Mouse (Mus musculus) hindbrain, embryonic 11.5 days (tissue): ENCODE results near the gene Zfp771. TPM values are rescaled to one million over a fixed set of nuclear protein-coding genes. Genes with fewer than 3 reads are reported as not detected.

Experiments
- ATAC-seq: fragments of 200-750 bp; cut with Nextera tagmentation; 2 replicates; pipeline ENCODE4 v1.8.0; 2017; ENCODE audit warnings: mild to moderate bottlenecking, moderate TSS enrichment, moderate library complexity; ENCODE audit not compliant: low FRiP score
- DNase-seq: peaks from one replicate; pipeline ENCODE4 v3.0.0-alpha.2; 2015; ENCODE audit warnings: low spot score
- H3K27ac ChIP-seq: fragments of 300-500 bp; sonication (generic); 2 replicates; pipeline ENCODE4 v1.5.1; 2014; ENCODE audit warnings: mild to moderate bottlenecking, low read depth, low read length
- H3K27me3 ChIP-seq: fragments of 300-500 bp; sonication (generic); 2 replicates; pipeline ENCODE4 v1.6.1; 2014; ENCODE audit warnings: mild to moderate bottlenecking, low read length, moderate library complexity, mixed read lengths; ENCODE audit not compliant: control insufficient read depth, insufficient read depth
- H3K36me3 ChIP-seq: fragments of 300-500 bp; sonication (generic); 2 replicates; pipeline ENCODE4 v1.6.1; 2014; ENCODE audit warnings: mild to moderate bottlenecking, low read length, moderate library complexity, mixed read lengths; ENCODE audit not compliant: control insufficient read depth, insufficient read depth
- H3K4me1 ChIP-seq: fragments of 300-500 bp; sonication (generic); replicated peaks from 2 replicates; pipeline ENCODE4 v1.6.1; 2014; ENCODE audit warnings: low read length, mixed read lengths; ENCODE audit not compliant: control insufficient read depth, insufficient read depth
- H3K4me2 ChIP-seq: fragments of 300-500 bp; sonication (generic); replicated peaks from 2 replicates; pipeline ENCODE4 v1.6.1; 2014; ENCODE audit warnings: mild to moderate bottlenecking, low read depth, low read length
- H3K4me3 ChIP-seq: fragments of 300-500 bp; sonication (generic); 2 replicates; pipeline ENCODE4 v1.5.1; 2014; ENCODE audit warnings: low read depth, low read length
- H3K9ac ChIP-seq: fragments of 300-500 bp; sonication (generic); 2 replicates; pipeline ENCODE4 v1.6.1; 2014; ENCODE audit warnings: low read depth, low read length
- H3K9me3 ChIP-seq: fragments of 300-500 bp; sonication (generic); 2 replicates; pipeline ENCODE4 v1.6.1; 2016; ENCODE audit warnings: low read length; ENCODE audit not compliant: control insufficient read depth
- WGBS: fragments of 180-500 bp; shearing (Covaris S2); extraction: QIAGEN DNeasy Blood & Tissue Kit; methylation state at CpG from one replicate; pipeline ENCODE4 v1.1.7; 2014; 5-methylcytosine and 5-hydroxymethylcytosine counted together
- polyA plus RNA-seq: library from polyadenylated mRNA; unstranded; fragments of >200 nt; fragmentation: Nextera tagmentation; extraction: Ambion mirVana; gene quantifications from 2 replicates; pipeline ENCODE4 v1.2.1, GENCODE M21; 2014

Gene Zfp771
- polyA plus RNA-seq, 1 experiment from 2014 or later: 53.2 TPM

GRCm38 (mm10) chr7:127214981-127215871, 28.8 kb upstream of the Zfp771 start:
- DNase-seq: peak; percentile 79
- H3K27me3 ChIP-seq: peaks cover 10% of the 10 kb centered on the region; the same call in 1 of the 2 replicates
- no peaks in the 10 kb centered on the region for H3K4me1 ChIP-seq
- H3K4me2 ChIP-seq: peak overlapping the region; percentile 25; the same call in 1 of the 2 replicates
- H3K27ac ChIP-seq: no peak overlapping the region
- no peak overlapping the region for H3K9ac ChIP-seq
- no peaks in the 10 kb centered on the region for H3K9me3 ChIP-seq
- H3K4me3 ChIP-seq: 0 out of 2 replicates have a peak overlapping the region, but pooled peaks have one; percentile 13
- no peak for ATAC-seq
- WGBS: 22% methylated on average over 33 of the region's 33 CpGs
- H3K36me3 ChIP-seq: no peaks in the 10 kb centered on the region

- DNase-seq (no peak), ATAC-seq (no peak)
- Histone ChIP-seq H3K9me3 (no peaks in the 10 kb centered on the region), H3K27me3 (peaks cover 10% of the 10 kb centered on the region; the same call in 1 of the 2 replicates), H3K4me2 (no peak overlapping the region), H3K4me1 (no peaks in the 10 kb centered on the region), H3K36me3 (no peaks in the 10 kb centered on the region), H3K27ac (no peak overlapping the region), H3K4me3 (no peak overlapping the region), H3K9ac (no peak overlapping the region)
- 90% methylated on average over 5 of the region's 5 CpGs for WGBS
Observed at GRCm38 (mm10) chr7:127216307-127216706, 27.8 kb upstream of the Zfp771 start.

- DNase-seq (no peak), ATAC-seq (no peak)
- WGBS: 86% methylated on average over 6 of the region's 6 CpGs
Observed at GRCm38 (mm10) chr7:127217475-127217874, 26.6 kb upstream of the Zfp771 start.

DNA sequence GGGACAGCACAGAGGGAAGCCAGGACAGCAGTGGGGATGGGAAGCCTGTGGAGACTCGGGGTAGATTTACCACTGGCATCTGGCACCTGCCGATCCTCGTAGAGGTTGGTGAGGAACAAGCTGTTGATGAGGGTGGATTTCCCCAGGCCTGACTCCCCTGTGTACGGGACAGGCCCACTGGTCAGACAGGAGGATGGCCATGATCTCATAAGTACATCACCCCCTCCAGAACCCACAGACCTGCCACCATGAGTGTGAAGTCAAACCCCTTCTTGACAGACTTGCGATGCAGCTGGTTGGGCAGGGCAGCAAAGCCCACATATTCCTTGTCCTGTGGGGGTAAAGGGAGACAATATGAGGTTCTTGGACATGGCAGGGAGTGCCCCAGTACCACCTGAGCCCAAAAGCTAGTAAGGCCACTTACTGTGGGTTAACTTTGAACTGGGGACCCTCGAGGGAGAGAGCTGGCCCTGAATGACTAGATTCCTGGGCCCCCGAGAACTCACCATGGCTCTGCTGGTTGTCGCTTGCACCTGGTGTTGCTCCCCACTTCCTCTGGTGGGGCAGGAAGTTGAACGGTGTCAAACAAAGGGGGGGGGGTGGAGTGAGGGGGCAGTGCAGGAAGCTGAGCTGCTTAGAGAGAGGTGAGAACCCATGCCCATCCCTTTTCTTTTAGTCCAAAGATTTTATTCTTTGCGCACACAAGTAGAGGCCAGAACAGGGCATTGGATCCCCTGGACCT, 26.0 kb upstream of the Zfp771 start:
- peaks cover 10% of the 10 kb centered on the region; the same call in 1 of the 2 replicates for H3K27me3 ChIP-seq
- H3K9me3 ChIP-seq: no peaks in the 10 kb centered on the region
- no peak overlapping the region for H3K4me3 ChIP-seq
- H3K9ac ChIP-seq: no peak overlapping the region
- H3K36me3 ChIP-seq: no peaks in the 10 kb centered on the region
- ATAC-seq (no peak), DNase-seq (no peak)
- H3K27ac ChIP-seq: no peak overlapping the region
- no peak overlapping the region for H3K4me2 ChIP-seq
- WGBS: 87% methylated on average over 10 of the region's 10 CpGs
- H3K4me1 ChIP-seq: no peaks in the 10 kb centered on the region

More at GRCm38 (mm10) chr7:127217475-127217874, 26.6 kb upstream of the Zfp771 start:
- H3K27ac ChIP-seq: no peak overlapping the region
- no peak overlapping the region for H3K9ac ChIP-seq
- H3K27me3 ChIP-seq: peaks cover 10% of the 10 kb centered on the region; the same call in 1 of the 2 replicates
- H3K9me3 ChIP-seq: no peaks in the 10 kb centered on the region
- no peak overlapping the region for H3K4me2 ChIP-seq
- H3K4me3 ChIP-seq: no peak overlapping the region
- H3K36me3 ChIP-seq: no peaks in the 10 kb centered on the region
- no peaks in the 10 kb centered on the region for H3K4me1 ChIP-seq

DNA sequence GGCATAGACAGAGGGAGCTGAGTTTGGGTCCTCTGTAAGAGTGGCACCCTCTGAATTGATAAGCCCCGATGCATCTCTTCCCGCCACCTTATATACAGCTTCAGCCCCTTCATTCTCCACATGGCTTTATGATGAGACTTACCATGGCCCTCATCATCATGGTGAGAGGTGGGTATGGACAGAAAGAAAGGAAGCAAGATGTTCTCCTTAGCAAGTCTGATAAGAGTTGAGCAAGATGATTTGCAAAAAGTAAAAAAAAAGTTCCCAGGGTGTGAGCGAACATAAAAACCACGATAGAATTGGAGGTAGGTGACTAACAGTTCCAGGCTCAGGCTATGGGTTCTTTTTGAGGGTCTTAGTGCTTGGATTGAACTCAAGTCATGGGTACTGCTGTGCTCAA, 25.4 kb upstream of the Zfp771 start:
- Histone ChIP-seq H3K4me1 (no peaks in the 10 kb centered on the region), H3K27ac (no peak overlapping the region), H3K9ac (no peak overlapping the region), H3K4me3 (no peak overlapping the region), H3K4me2 (no peak overlapping the region), H3K36me3 (no peaks in the 10 kb centered on the region), H3K27me3 (peaks cover 10% of the 10 kb centered on the region; the same call in 1 of the 2 replicates), H3K9me3 (no peaks in the 10 kb centered on the region)
- no peak for DNase-seq
- no peak for ATAC-seq
- 91% methylated on average over 4 of the region's 4 CpGs for WGBS

GRCm38 (mm10) chr7:127220440-127220839, 23.6 kb upstream of the Zfp771 start:
- Histone ChIP-seq H3K27me3 (no peaks in the 10 kb centered on the region), H3K4me3 (no peak overlapping the region), H3K9me3 (no peaks in the 10 kb centered on the region), H3K36me3 (no peaks in the 10 kb centered on the region), H3K4me2 (no peak overlapping the region), H3K4me1 (no peaks in the 10 kb centered on the region), H3K9ac (no peak overlapping the region), H3K27ac (no peak overlapping the region)
- 84% methylated on average over 6 of the region's 6 CpGs for WGBS
- ATAC-seq: no peak
- DNase-seq: no peak

- no peaks in the 10 kb centered on the region for H3K36me3 ChIP-seq
- WGBS: 95% methylated on average over 3 of the region's 3 CpGs
- no peak for DNase-seq
- H3K4me1 ChIP-seq: no peaks in the 10 kb centered on the region
- H3K27me3 ChIP-seq: no peaks in the 10 kb centered on the region
- no peaks in the 10 kb centered on the region for H3K9me3 ChIP-seq
- H3K4me2 ChIP-seq: no peak overlapping the region
- no peak overlapping the region for H3K9ac ChIP-seq
- ATAC-seq: no peak
- H3K4me3 ChIP-seq: no peak overlapping the region
- no peak overlapping the region for H3K27ac ChIP-seq
Observed at GRCm38 (mm10) chr7:127223106-127223505, 21.0 kb upstream of the Zfp771 start.

DNA sequence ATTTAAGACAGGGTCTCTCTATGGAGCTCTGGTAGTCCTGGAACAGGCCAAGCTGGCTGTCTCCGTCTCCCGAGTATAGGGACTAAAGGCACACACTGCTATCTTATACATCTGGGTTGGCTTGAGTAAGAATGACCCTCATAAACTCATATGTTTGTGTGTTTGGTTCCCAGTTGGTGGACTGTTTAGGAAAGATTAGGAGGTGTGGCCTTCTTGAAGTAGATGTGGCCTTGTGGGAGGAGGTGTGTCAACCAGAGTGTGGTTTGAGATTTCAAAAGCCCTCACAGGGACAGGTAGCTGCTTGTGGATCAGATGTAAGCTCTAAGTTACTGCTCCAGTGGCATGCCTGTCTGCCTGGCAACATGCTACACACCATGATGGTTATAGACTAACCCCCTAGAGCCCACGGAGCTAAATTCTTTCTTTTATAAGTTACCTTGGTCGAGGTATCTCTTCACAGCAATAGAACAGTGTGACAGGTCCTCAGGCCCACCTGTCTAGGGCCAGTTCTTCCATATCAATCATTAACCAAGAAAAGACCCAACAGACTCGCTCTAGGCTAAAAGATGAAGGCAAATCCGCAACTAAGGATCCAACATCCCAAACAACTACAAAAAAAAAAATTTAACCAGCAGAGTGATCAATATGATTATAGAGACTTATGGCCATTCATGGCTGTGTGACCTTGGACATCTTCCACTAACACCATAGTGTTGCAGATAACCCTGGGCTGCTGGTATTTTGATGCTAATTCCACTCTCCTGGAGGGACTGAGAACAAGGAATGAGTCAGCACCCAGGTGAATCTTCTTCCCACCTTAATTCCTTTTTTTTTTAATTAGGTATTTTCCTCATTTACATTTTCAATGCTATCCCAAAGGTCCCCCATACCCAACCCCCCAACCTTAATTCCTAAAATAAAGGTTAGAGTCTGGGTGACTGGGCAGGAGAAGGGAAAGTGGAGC, 20.3 kb upstream of the Zfp771 start:
- no peak for ATAC-seq
- DNase-seq: no peak
- no peak overlapping the region for H3K9ac ChIP-seq
- H3K36me3 ChIP-seq: no peaks in the 10 kb centered on the region
- H3K4me2 ChIP-seq: no peak overlapping the region
- H3K9me3 ChIP-seq: no peaks in the 10 kb centered on the region
- H3K27ac ChIP-seq: no peak overlapping the region
- 87% methylated on average over 6 of the region's 6 CpGs for WGBS
- no peaks in the 10 kb centered on the region for H3K27me3 ChIP-seq
- no peaks in the 10 kb centered on the region for H3K4me1 ChIP-seq
- H3K4me3 ChIP-seq: no peak overlapping the region
